Mouse (Mus musculus) bone marrow macrophage, adult 2 months (primary cell): ENCODE data around the gene Glis3.

Source experiments
- CTCF ChIP-seq: IDR thresholded peaks from 2 replicates; pipeline ENCODE4 v1.5.1; 2012; ENCODE audit warnings: low read depth, mild to moderate bottlenecking, low read length, moderate library complexity
- POLR2A ChIP-seq: IDR thresholded peaks from 2 replicates; pipeline ENCODE4 v1.6.1; 2012; ENCODE audit warnings: mild to moderate bottlenecking, low read depth, low read length, borderline replicate concordance

DNA sequence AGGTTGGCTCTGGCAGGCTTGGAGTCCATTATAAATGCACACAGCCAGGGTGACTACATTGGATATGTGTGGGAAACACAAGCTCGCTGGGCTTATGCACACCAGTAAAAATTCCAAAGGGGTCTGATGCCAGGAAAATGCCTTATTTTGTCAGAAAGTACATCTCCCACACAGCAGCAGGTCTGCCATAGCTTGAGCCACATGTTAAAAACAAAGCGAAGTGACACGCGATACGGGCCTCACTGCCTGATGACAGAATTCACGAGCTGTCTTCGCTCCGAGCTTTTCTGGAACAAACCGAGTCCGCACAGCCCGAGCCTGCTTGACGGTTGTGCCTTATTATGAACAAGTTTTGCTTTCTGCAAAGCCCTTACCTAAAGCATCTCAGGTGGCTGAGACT, 102.9 kb downstream of the Glis3 start:
- no peak for TF ChIP-seq CTCF
- TF ChIP-seq POLR2A, result no peak
